Mouse (Mus musculus) pancreas, adult 10 weeks (tissue): ENCODE results near the gene Tmem116. TPM values are rescaled to one million over a fixed set of nuclear protein-coding genes. Genes with fewer than 3 reads are reported as not detected.

Experiments
- polyA plus RNA-seq: library from polyadenylated mRNA; stranded (reverse); fragments of 350-450 nt; fragmentation: Illumina TruSeq; extraction: RNeasy Lipid Tissue Mini Kit (QIAGEN cat#74804); gene quantifications from one replicate; pipeline ENCODE4 v1.2.3, GENCODE M21; 2015; ENCODE audit warnings: low read depth, low replicate concordance; ENCODE audit not compliant: insufficient read depth

Tmem116 gene
- polyA plus RNA-seq = 3.5 TPM

GRCm38 (mm10) chr5:121451644-121452025 is at the start of gene Tmem116:
Gene Tmem116, plus strand, starts transcription at chr5:121451893.

GRCm38 (mm10) chr5:121452026-121452869 is 555 bp downstream of the Tmem116 start, which contains the start of gene Erp29:
Gene Erp29, minus strand, starts transcription at chr5:121452506.

GRCm38 (mm10) chr5:121503231-121503630 is 51.5 kb downstream of the Tmem116 start, which contains the start of gene Adam1b:
Gene Adam1b, minus strand, starts transcription at chr5:121503435.

GRCm38 (mm10) chr5:121544910-121545792 is 93.5 kb downstream of the Tmem116 start, which contains the start of the genes Adam1a and Gm42878:
Gene Adam1a, minus strand, starts transcription at chr5:121545482.
Gene Gm42878, minus strand, starts transcription at chr5:121545482.

GRCm38 (mm10) chr5:121545793-121546529 is 94.3 kb downstream of the Tmem116 start, which contains the start of gene Mapkapk5:
Gene Mapkapk5, minus strand, starts transcription at chr5:121545905.

Other genes with a start within 250 kb of the Tmem116 start
- 693 TPM for gene Rpl6, start 247.4 kb upstream of the Tmem116 start, polyA plus RNA-seq
- gene Hectd4, start 231.7 kb upstream of the Tmem116 start, polyA plus RNA-seq = 6.6 TPM
- gene Trafd1, start 66.3 kb upstream of the Tmem116 start, polyA plus RNA-seq = 23.5 TPM
- 5.3 TPM for gene Naa25, start 54.0 kb upstream of the Tmem116 start, polyA plus RNA-seq
- 48.1 TPM for gene Erp29, start 613 bp downstream of the Tmem116 start, polyA plus RNA-seq
- gene Adam1b, start 51.5 kb downstream of the Tmem116 start, polyA plus RNA-seq = not detected
- gene Adam1a, start 93.6 kb downstream of the Tmem116 start, polyA plus RNA-seq = 1.7 TPM
- gene Gm42878, start 93.6 kb downstream of the Tmem116 start, polyA plus RNA-seq = not detected
- 25.2 TPM for gene Mapkapk5, start 94.0 kb downstream of the Tmem116 start, polyA plus RNA-seq
- 72.9 TPM for gene Aldh2, start 141.9 kb downstream of the Tmem116 start, polyA plus RNA-seq
- gene Acad12, start 167.0 kb downstream of the Tmem116 start, polyA plus RNA-seq = 1.9 TPM
- gene Acad10, start 208.6 kb downstream of the Tmem116 start, polyA plus RNA-seq = 2.4 TPM
- gene Brap, start 208.7 kb downstream of the Tmem116 start, polyA plus RNA-seq = 11.1 TPM